In genomic region chr3:85636716-85637447, GRCm38 (mm10) we compare ENCODE assay signal across 17 mouse cellular contexts.
DNase-seq lines count a peak whose midpoint lies in the region; ATAC-seq and TF ChIP-seq lines count a peak whose summit lies in the region.
"Had no signal": no experiment of that assay in that cellular context is flagged by ENCODE, and none has a peak within 500 bp of the region (broad histone marks: within the 10 kb centered on the region; RNA-seq: fewer than 3 reads in every experiment).

No protein-coding gene starts in this region.

- no peaks in the 10 kb centered on the region for H3K79me2 ChIP-seq in heart, adult 2 months (replicated peaks; ENCODE audit: control insufficient read depth, insufficient read depth, low read length)

- no peak overlapping the region for H3K4me3 ChIP-seq in heart, adult 2 months
- no peak overlapping the region for H3K4me3 ChIP-seq in stomach, embryonic 16.5 days (replicated peaks; ENCODE audit: low read length)
- H3K4me3 ChIP-seq in stomach, postnatal 0 days (ENCODE audit: low read depth, low read length), result no peak overlapping the region
- H3K4me3 ChIP-seq in heart, embryonic 15.5 days, result no peak overlapping the region
- H3K4me3 ChIP-seq: embryonic facial prominence, embryonic 12.5 days; hindbrain, embryonic 10.5 days; limb, embryonic 12.5 days; liver, embryonic 13.5 days; midbrain, embryonic 15.5 days had no signal

- H3K9ac ChIP-seq in heart, adult 2 months (ENCODE audit: low read depth, low read length), result no peak overlapping the region
- no peak overlapping the region for H3K9ac ChIP-seq in stomach, embryonic 16.5 days (ENCODE audit: low read length)
- H3K9ac ChIP-seq in stomach, postnatal 0 days (ENCODE audit: low read length), result no peak overlapping the region
- H3K9ac ChIP-seq in heart, embryonic 15.5 days, result no peak overlapping the region
- H3K9ac ChIP-seq: embryonic facial prominence, embryonic 12.5 days; limb, embryonic 12.5 days; liver, embryonic 13.5 days; midbrain, embryonic 15.5 days had no signal

- H3K4me1 ChIP-seq in heart, adult 2 months (ENCODE audit: control insufficient read depth, insufficient read depth, low read length), result peaks cover 4% of the 10 kb centered on the region; the same call in 1 of the 2 replicates
- H3K4me1 ChIP-seq in stomach, embryonic 16.5 days (ENCODE audit: control insufficient read depth, insufficient read depth, low read length), result no peaks in the 10 kb centered on the region
- H3K4me1 ChIP-seq in stomach, postnatal 0 days (replicated peaks; ENCODE audit: control insufficient read depth, insufficient read depth), result no peaks in the 10 kb centered on the region
- H3K4me1 ChIP-seq in heart, embryonic 15.5 days (replicated peaks), result peaks cover 20% of the 10 kb centered on the region
- H3K4me1 ChIP-seq: embryonic facial prominence, embryonic 12.5 days; limb, embryonic 12.5 days; liver, embryonic 13.5 days; midbrain, embryonic 15.5 days had no signal

- TF ChIP-seq EP300 in heart, adult 2 months (IDR thresholded peaks at IDR 0.05; ENCODE audit: insufficient read depth, low read depth, low read length), result no peak
- TF ChIP-seq EP300 in stomach, postnatal 0 days (optimal IDR thresholded peaks at IDR 0.05), result no peak

- no peaks in the 10 kb centered on the region; the same call in 1 of the 2 replicates for H3K36me3 ChIP-seq in heart, adult 2 months (ENCODE audit: control insufficient read depth, insufficient read depth, low read length)
- no peaks in the 10 kb centered on the region for H3K36me3 ChIP-seq in stomach, embryonic 16.5 days (ENCODE audit: control insufficient read depth, insufficient read depth, low read length)
- H3K36me3 ChIP-seq in stomach, postnatal 0 days (ENCODE audit: control insufficient read depth, insufficient read depth, low read length), result no peaks in the 10 kb centered on the region
- H3K36me3 ChIP-seq in heart, embryonic 15.5 days, result no peaks in the 10 kb centered on the region
- H3K36me3 ChIP-seq: embryonic facial prominence, embryonic 12.5 days; liver, embryonic 13.5 days; midbrain, embryonic 15.5 days had no signal

- peak overlapping the region; percentile 59 for H3K27ac ChIP-seq in heart, adult 2 months
- H3K27ac ChIP-seq in stomach, embryonic 16.5 days (ENCODE audit: low read length), result peak overlapping the region; percentile 24; the same call in 1 of the 2 replicates
- H3K27ac ChIP-seq in stomach, postnatal 0 days (replicated peaks), result no peak overlapping the region
- H3K27ac ChIP-seq in heart, embryonic 15.5 days, result peak overlapping the region; percentile 95
- H3K27ac ChIP-seq: embryonic facial prominence, embryonic 12.5 days; hindbrain, embryonic 10.5 days; limb, embryonic 12.5 days; liver, embryonic 13.5 days; midbrain, embryonic 15.5 days had no signal

- H3K9me3 ChIP-seq in stomach, embryonic 16.5 days (replicated peaks; ENCODE audit: control insufficient read depth, low read length), result no peaks in the 10 kb centered on the region
- no peaks in the 10 kb centered on the region for H3K9me3 ChIP-seq in stomach, postnatal 0 days (ENCODE audit: control insufficient read depth, low read length)
- H3K9me3 ChIP-seq in heart, embryonic 15.5 days (replicated peaks), result no peaks in the 10 kb centered on the region
- H3K9me3 ChIP-seq: embryonic facial prominence, embryonic 12.5 days; hindbrain, embryonic 10.5 days; limb, embryonic 12.5 days; liver, embryonic 13.5 days; midbrain, embryonic 15.5 days had no signal

- TF ChIP-seq CTCF in heart, adult 2 months (IDR thresholded peaks at IDR 0.05), result no peak
- no peak for TF ChIP-seq CTCF in stomach, postnatal 0 days (IDR thresholded peaks at IDR 0.05; ENCODE audit: low read depth)

- intact Hi-C loops in heart, adult 2 months (cut with DNase I), result no loop called here

- peak in 1 of 2 experiments; percentile 24 for DNase-seq in heart, adult 2 months
- no peak for DNase-seq in heart, adult 11 months
- no peak for DNase-seq in stomach, postnatal 0 days (ENCODE audit: low spot score)
- DNase-seq in kidney, adult 8-10 months, result no peak
- no peak for DNase-seq in lung, postnatal 36 days
- DNase-seq: adrenal gland, postnatal 10 days; cerebellum, adult 2 months; gastrocnemius, postnatal 10 days; liver, embryonic 13.5 days; retina, postnatal 1 day; spleen, adult 18-20 months had no signal

- no peak for TF ChIP-seq POLR2A in heart, adult 2 months (IDR thresholded peaks at IDR 0.05; ENCODE audit: insufficient read depth, low read depth, low read length)

- no peak for ATAC-seq in stomach, embryonic 16.5 days (ENCODE audit: insufficient read depth, low FRiP score)
- no peak for ATAC-seq in stomach, postnatal 0 days (ENCODE audit: low FRiP score, low TSS enrichment)
- peak; percentile 77 for ATAC-seq in heart, embryonic 15.5 days (replicated peaks; ENCODE audit: insufficient number of reproducible peaks, insufficient read depth, low FRiP score, low read depth)
- ATAC-seq: midbrain, embryonic 15.5 days had no signal

- H3K27me3 ChIP-seq in heart, adult 2 months (ENCODE audit: control insufficient read depth, insufficient read depth, low read length), result no peaks in the 10 kb centered on the region
- no peaks in the 10 kb centered on the region for H3K27me3 ChIP-seq in stomach, embryonic 16.5 days (ENCODE audit: control insufficient read depth, insufficient read depth, low read length)
- no peaks in the 10 kb centered on the region for H3K27me3 ChIP-seq in stomach, postnatal 0 days (ENCODE audit: control insufficient read depth, insufficient read depth, low read length)
- no peaks in the 10 kb centered on the region for H3K27me3 ChIP-seq in heart, embryonic 15.5 days
- H3K27me3 ChIP-seq: embryonic facial prominence, embryonic 12.5 days; limb, embryonic 12.5 days; liver, embryonic 13.5 days; midbrain, embryonic 15.5 days had no signal

- WGBS in heart, adult 2 months, result 62% methylated on average over 5 of the region's 5 CpGs
- 82% methylated on average over 5 of the region's 5 CpGs for WGBS in stomach, embryonic 16.5 days
- WGBS in stomach, postnatal 0 days, result 80% methylated on average over 5 of the region's 5 CpGs
- 46% methylated on average over 5 of the region's 5 CpGs for WGBS in heart, embryonic 15.5 days

- no peak overlapping the region for H3K4me2 ChIP-seq in stomach, embryonic 16.5 days (ENCODE audit: low read depth, low read length)
- no peak overlapping the region for H3K4me2 ChIP-seq in stomach, postnatal 0 days (replicated peaks; ENCODE audit: low read depth)
- H3K4me2 ChIP-seq in heart, embryonic 15.5 days, result peak overlapping the region; percentile 25; the same call in 1 of the 2 replicates
- H3K4me2 ChIP-seq: embryonic facial prominence, embryonic 12.5 days; limb, embryonic 12.5 days; liver, embryonic 13.5 days; midbrain, embryonic 15.5 days had no signal
